Mouse (Mus musculus) G1E-ER4 (cell line): ENCODE measurements around the gene Prr19. TPM values are rescaled to one million over a fixed set of nuclear protein-coding genes. Genes with fewer than 3 reads are reported as not detected.

Experiments used
- GATA1 ChIP-seq: IDR thresholded peaks from one replicate; pipeline ENCODE4 v1.8.0; 2012; ENCODE audit warnings: low read length, inconsistent platforms
- polyA plus RNA-seq: library from polyadenylated mRNA; stranded (reverse); fragments of >175 nt; gene quantifications from 2 replicates; pipeline ENCODE4 v1.2.3, GENCODE M21; 2012

Gene Prr19
- polyA plus RNA-seq, 1 experiment: not detected

DNA sequence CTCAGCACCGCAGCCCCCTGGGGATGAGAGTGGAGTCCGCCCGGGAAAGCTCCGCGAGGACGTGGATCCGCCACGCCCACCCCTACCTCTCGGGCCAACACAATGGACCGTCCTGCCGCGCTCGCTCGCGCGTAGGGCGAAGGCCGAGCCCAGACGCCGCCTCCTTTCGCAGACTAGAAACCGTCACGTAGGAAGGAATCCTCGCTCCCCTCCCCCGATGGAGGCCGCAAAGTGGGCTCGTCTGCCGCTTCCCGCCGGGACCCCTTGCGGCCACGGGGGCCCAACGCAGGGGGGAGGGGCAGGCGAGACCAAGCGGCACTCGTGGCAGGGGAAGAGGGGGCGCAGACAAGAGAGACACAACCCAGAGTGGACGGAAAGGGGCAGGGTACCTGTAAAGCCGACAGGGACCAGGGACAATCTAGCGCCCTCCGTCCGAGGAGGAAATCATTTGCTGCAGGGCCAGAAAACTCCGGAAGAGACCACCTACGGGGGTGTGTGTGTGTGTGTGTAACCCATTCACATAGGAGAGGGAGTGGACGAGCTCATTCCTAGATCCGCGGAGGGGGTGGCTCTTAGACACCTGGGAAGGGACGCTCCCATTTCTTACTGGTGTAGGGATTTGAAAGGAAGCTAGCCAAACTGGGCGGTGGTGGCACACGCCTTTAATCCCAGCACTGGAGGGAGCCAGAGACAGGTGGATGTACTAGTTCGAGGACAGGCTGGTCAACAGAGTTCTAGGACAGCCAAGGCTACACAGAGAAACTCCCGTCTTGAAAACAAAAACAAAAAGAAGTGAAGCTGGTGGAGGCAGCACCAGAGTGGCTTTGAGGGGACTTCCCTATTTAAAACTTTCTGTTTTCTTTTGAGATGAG is 3.5 kb upstream of the Prr19 start, which contains the start of gene Pafah1b3:
Gene Pafah1b3 (minus strand): TSS at position 533 of the 872 bp plus-strand sequence.
- TF ChIP-seq GATA1: no peak

DNA sequence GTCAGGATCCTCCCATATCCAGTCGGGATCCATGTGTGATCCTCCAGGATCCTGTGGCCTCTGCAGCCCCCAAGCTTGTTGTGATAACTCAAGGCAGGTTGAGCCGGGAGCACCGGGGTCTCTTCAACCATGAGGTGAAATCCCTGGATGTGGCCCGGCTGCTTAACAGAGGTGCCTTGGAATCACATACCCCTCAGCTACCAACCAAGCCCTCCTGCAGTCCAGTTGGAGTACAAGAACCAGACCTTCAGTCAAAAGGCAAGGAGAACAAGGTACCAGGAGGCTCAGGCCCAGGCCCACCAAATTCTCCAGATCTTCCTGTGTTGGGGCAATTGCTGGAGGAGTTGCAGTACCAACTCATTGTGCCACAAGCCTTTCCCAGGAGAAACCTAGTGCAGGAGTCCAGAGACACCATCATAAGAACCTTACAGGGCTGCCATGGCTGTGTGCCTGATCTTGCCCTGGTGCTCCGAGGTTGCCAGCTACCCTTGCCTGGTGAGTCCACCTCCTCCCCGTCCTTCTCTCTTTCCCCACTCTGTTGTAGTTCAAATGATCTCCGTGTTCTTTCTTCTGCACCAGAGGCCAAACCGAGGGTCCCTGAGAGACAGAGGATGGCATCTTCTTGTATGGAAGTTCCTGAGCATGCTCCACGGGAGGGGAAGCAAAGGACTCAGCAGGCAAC is 1.9 kb downstream of the Prr19 start:
- no peak for TF ChIP-seq GATA1

DNA sequence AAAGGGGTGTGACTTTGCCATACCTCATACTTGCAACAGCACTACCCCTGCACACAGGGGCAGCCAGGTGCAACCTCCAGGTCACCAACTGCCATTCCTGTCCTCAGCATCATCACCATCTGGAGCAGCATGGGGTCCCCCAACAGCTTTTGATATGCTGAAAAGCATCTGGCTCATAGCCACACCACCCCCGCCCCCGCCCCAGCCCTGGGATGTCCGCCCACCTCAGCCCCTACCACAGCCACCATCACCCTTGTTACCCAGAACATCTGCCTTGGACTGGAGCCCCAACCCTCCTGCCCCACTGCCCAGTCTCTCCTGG is 2.4 kb downstream of the Prr19 start:
- no peak for TF ChIP-seq GATA1

DNA sequence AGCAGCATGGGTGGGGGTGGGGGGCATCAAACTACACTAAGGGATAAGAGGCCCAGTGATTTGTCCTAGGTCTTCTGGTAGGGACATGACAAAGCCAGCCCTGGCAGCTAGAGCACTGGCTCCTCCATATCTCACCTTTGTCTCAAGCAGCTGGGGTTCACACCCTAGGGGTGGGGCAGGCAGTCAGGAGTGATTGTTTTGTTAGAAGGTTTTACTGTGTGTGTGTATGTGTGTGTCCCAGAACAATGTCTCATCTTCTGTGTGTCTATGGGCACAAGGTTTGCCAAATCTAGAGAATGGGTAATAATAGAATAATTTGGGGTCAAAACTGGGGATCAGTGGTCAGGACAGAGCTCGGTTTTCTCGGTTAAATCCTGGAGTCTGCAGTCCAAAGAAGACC is 4.3 kb downstream of the Prr19 start:
- TF ChIP-seq GATA1: no peak

DNA sequence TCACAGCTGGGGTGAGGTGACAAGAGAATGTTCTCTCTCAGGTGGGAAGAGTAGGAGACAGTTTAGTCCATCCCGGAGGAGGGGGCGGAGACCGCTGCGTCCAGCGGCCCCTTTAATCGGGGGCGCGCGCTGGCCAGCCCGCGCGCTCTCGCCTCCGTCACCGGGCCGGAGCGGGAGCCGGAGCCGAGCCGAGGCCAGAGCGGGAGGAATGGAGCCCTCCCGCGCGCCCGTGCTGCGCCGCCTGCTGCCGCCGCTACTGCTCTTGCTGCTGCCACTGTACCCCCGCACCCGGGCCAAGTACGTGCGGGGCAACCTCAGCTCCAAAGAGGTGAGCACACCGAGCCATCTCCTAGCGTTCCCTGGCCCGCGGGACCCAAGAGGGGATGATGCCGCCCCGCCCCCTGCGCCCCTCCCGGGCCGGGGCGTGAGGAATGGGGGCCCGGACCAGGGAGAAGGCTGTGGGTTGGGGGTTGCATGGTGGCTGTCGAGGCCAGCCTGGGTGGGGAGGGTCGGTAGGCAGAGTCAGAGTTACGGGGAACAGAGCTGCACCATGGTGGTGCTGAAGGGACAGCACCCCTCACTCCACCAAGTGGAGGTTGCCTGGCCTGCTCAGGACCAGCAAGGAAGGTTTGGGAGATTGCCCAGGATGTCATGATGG is 4.9 kb downstream of the Prr19 start, which contains the start of gene Tmem145:
Gene Tmem145 (plus strand): TSS at position 151 of the 658 bp plus-strand sequence.
- TF ChIP-seq GATA1: no peak

DNA sequence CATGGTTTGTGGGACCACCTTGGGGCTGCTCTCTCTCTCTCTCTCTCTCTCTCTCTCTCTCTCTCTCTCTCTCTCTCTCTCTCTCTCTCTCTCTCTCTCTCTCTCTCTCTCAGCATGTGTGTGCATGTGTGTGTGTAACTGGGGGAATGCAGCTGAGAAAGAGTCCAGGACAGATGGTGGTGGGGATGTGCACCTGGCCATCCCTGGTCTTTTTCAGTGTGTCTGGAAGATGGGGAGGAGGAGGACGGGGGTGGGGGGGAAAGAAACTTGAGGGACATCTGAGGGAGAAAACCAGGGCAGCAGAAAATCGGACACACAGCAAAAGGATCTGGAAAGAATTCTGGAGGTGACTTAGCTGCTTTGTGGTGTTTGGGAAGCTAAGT is 5.4 kb downstream of the Prr19 start:
- no peak for TF ChIP-seq GATA1

DNA sequence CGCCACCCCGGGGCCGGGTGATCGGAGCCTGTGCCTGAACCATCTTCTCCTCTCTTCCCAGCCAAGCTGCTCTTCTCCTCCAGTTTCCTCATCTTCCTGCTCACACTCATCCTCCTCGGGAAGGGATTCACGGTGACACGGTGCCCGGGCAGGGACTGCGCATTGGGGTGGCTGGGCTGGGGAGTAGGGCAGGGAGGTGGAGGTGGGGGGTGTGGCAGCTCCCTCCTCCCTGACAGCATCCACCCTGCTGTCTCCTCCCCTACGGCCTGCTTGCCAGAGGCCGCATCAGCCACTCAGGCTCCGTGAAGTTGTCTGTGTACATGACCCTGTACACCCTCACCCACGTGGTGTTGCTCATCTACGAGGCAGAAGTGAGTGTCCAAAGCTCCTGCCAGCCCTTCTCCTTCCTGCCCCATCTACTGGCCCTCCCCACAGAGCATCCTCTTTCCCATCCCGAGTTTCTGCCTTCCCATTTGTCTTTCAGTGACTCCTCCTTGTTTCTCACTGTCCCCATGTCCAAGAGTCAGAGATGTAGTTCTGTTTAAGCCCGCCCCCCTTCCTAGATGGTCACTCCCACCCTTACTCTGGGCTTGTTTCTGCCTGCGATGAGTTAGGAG is 7.6 kb downstream of the Prr19 start:
- TF ChIP-seq GATA1: no peak

DNA sequence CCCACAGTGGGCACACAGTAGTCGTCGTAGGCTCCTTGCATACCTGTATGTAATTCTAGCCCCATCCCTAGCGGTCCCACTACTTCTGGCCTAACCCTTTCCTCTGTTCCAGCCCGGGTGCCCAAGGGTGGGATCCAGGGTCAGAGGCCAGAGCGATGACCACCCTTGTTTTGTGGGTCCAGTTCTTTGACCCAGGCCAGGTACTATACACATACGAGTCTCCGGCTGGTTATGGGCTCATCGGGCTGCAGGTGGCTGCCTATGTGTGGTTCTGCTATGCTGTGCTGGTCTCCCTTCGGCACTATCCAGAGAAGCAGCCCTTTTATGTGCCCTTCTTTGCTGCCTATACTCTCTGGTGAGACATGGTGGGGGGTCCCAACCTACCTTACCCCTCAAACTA is 8.2 kb downstream of the Prr19 start:
- no peak for TF ChIP-seq GATA1

DNA sequence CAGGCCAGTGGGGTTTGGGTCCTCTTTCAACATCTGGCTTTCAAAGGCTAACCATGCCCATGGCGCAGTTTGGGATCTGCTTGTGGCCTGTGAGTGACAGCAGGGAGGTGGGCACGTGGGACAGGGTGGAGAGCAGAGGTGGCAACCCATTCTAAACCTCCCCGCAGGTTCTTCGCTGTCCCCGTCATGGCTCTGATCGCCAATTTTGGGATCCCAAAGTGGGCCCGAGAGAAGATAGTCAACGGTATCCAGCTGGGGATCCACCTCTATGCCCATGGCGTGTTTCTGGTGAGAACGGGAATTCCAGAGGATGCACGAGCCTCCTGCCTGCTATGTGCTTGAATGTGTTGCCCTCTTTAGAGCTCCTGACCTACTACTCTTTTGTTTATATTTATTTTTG is 10.0 kb downstream of the Prr19 start:
- TF ChIP-seq GATA1: no peak

DNA sequence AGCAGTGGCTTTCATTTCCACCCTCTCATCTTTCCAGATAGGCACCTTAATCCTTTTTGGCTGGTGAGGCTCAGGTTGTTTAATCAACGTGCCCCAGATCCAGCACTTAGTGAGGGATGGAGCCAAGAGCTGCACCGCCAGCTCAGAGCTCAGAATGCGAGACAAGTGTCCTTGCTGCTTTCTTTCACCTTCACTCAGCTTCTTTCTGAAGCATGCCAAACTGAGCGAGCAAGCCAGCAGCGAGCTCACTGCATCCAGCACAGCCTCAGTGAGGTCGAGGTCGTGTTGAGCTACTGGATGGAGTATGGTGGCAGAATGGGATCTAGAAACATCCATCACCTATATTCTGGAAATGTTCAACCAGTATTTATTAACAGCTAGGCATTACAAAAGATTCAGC is 12.1 kb downstream of the Prr19 start:
- TF ChIP-seq GATA1: no peak

DNA sequence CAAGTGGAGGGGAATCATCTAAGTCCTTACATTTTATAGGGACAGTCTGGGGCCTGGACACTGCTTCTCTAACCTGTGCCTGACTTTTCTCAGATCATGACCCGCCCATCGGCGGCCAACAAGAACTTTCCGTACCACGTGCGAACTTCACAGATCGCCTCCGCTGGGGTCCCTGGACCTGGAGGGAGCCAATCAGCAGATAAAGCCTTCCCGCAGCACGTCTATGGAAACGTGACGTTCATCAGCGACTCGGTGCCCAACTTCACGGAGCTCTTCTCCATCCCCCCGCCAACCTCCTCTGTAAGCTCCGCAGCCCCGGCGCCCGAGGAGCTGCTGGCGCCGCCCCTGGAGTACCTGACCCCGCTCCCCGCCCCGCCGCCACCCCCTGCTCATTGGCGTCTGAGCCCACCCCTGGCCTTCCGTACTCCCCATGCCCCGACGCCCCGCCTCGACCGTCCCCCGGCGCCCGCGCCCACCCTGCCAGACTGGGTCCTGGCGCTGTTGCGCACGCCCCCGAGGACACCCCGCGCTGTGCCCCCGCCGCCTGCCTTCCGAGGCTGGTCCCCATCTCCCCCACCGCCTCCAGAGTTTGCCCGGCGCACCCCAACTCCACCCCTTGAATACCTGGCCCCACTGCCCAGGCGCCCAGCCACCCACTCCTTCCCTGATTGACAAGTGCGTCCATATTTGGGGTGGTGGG is 13.5 kb downstream of the Prr19 start:
- TF ChIP-seq GATA1: no peak

DNA sequence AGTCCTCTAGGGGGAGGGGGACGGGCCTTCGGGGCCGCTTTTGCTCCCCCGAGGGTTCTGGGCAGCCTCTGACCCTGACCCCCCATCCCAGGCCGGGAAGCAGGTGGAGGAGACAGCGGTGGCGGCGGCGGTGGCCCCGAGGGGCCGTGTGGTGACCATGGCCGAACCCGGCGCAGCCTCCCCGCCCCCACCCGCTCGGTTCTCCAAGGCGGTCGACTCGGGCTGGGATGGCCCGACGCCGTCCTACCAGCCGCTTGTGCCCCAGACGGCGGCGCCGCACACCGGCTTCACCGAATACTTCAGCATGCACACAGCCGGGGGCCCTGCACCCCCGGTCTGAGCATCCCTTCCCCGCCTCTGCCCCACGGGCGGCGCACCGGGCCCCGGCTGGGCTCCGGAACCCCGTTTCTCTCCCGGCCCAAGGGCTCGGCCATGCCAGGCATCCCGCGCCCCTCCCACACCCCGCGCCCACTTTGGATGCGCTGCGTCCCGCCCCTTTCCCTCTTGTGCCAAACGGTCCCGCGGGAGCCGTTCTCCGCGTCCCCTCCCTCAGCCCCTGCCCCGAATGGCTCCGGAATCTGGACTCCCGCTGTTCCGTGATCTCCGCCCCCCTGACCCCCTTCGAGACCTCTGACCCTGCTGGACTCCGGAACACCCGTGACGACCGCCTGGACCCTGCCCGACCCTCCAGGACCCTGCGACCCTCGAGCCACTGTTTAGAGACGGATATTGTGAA is 14.3 kb downstream of the Prr19 start:
- no peak for TF ChIP-seq GATA1

DNA sequence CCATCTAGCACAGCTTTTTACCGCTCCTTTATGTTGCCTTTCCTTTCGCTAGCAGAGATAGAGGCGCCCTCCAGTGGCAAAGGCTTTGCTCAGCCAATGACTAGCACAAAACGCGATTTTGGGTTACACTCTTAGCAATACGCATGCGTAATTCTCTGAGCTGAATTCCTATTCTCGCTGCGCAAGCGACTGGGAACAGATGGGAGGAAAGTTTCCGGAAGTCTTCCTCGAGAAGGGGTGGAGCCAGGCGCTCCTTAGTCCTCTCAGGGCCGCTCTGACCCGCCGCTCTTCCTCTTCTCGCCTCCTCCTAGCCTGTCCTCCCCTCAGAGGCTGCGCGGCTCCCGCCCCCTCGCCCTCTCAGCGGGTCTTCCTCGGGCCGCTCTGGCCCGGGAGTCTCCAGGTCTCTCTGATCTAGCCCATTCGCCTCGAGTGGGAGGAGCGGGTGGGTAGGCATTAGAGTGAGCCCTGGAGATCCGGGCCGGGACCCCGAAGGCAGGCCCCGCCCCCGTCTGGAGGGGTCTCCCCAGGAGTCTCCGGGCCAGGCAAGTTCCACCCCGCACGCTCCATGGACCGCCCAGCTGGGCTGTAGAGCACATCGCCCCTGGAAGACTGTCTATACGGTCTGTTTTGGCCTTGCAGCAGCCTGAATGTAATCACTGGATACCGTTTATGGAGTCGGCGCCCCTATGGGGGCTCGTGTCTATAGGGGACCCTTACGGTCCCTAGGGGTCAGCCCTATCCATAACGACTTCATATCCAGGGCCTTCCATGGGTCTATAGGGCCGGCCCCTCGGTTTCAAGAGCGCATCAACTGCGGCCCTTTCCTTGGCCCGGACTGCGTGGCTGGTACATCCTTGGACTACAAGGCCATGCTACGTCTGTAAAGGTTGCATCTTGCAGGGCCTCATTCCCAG is 15.6 kb downstream of the Prr19 start, which contains the start of gene Megf8:
Gene Megf8 (plus strand): TSS at position 633 of the 914 bp plus-strand sequence.
- no peak for TF ChIP-seq GATA1
